Mouse (Mus musculus) thymus, postnatal 25 days (tissue): ENCODE measurements around the gene Slc25a20.

Experiments used
- DNase-seq: peaks from one replicate; pipeline ENCODE4 v3.0.0; 2022

Slc25a20 gene

DNA sequence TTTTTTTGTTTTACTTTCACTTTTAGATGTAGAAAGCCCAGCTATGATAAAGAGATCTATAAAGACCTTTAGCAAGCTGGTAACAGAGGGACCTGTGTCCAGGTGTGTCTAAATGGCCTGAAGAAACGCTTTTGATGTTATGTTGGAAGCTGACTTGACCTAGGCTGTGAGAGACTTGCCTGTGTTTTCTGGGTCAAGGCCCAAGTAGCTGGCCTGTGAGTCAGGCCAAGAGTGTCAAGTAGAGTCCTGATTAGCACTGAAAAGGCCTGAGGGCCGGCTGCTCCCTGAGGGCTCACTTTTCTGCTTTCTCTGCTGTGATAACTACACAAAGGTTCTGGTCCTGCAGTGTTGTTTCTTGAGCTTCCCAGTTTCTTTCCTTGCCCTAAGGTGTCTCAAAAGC, 25.8 kb downstream of the Slc25a20 start:
- DNase-seq = no peak

DNA sequence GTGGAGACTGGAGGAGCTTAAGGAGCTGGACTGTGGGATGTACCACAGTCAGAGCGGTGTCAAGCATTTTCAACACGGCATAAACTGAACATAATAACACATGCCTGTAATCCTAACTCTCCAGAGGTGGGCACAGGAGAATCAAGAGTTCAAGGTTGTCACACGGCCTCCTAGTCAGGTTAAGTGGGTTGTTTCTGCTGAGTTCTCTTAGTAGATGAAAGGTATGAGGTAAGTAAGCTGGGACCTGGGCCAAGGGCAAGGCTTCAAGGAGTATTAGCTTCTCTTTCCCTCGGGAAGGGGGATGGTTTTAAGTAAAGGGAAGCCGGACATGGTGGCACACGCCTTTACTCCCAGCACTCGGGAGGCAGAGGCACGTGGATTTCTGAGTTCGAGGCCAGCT, 26.6 kb downstream of the Slc25a20 start:
- DNase-seq = no peak

DNA sequence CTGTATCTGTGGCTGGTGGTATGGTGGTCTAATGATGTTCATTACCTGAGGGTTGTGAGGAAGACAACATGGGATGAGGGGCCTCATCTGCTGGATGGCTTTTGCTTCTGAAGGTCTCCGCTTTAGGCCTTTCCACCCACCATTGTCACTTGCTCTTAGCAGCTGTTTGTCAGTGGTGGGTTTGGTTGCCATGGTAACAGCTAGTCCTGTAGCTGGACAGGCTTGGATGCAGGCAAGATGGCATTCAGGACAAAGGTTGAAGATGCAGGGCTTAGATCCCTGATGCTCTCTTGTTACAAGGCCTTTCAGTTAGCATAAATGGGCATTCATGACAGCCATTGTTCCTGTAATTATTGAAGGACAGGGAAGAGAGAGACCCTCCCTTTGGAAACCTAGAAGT, 27.2 kb downstream of the Slc25a20 start, which contains the start of gene Prkar2a:
Gene Prkar2a, plus strand, starts transcription at position 209 of the 400 bp plus-strand sequence.
- DNase-seq = no peak

DNA sequence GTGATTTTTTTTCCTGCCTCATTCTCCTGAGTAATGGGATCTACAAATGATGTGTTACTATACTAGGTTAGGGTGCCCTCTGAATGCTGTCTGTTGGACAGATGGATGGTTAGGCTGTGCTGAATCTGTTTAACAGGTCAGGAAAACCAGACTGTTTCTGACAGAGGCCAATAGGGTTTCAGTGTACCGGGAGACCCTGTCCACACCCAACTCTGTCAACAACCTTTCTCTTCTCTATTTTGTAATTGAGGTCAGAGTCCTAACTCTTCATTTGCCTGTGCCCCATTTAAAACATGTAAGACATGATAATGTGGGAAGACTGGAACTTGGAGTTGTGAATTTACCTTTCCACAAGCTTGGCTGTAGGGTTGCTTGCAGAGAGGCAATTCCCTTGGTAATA, 28.1 kb downstream of the Slc25a20 start:
- no peak for DNase-seq

DNA sequence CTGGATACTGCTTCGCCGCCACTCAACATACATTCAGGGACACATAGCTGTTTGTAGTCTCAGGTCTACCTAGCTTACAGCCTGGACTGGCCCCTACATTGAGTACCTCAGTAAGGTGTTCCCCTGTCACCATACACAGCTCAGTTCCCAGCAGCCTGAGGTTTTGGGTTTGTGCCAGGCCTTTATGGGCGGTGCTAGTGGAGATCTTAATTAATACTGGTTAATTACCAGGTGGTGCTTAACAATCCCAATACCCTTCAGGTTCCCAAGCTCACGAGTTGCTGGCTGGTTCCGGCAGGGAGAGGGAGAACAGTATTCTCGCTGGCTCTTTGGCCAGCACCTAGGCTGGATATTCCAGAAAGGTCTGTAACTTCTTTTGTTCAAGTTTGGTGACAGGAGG, 29.0 kb downstream of the Slc25a20 start:
- no peak for DNase-seq

DNA sequence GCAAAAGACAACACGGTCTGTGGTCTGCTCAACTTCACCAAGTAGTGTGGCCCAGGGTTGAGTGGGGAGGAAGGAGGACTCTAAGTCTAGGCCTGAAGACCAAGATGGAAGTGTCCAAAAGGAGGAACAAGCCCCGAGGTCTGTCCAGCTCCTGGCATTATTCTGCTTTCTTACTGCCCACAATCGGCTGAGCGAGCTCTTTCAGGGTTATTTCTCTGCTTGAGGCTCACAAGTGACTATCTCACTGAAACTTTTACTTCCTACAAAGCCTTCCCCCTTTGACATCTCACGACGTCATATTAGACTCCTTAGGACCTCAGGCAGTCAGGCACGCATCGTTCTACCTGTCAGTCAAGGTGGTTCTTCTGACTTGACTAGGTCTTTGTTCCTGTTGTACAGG, 29.5 kb downstream of the Slc25a20 start:
- no peak for DNase-seq

DNA sequence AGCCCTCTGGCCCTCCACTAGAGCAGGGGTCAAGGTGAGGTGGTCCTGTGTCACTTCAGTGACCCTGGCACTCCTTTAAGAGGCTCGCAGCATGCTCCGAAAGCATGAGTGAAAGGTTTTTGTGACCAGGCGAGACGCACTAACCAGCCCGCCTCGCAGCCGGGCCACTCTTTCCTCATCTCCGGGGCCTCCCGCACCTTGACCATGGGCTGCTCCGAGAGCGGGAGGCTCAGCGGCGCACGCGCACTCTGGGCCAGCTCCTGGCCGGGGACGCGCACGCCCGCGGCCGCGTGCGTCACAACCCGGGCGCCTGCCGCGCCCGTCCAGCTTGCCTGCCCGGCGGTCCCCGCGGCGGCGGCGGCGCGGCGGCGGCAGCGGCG, 29.9 kb downstream of the Slc25a20 start:
- DNase-seq = peak; percentile 67

DNA sequence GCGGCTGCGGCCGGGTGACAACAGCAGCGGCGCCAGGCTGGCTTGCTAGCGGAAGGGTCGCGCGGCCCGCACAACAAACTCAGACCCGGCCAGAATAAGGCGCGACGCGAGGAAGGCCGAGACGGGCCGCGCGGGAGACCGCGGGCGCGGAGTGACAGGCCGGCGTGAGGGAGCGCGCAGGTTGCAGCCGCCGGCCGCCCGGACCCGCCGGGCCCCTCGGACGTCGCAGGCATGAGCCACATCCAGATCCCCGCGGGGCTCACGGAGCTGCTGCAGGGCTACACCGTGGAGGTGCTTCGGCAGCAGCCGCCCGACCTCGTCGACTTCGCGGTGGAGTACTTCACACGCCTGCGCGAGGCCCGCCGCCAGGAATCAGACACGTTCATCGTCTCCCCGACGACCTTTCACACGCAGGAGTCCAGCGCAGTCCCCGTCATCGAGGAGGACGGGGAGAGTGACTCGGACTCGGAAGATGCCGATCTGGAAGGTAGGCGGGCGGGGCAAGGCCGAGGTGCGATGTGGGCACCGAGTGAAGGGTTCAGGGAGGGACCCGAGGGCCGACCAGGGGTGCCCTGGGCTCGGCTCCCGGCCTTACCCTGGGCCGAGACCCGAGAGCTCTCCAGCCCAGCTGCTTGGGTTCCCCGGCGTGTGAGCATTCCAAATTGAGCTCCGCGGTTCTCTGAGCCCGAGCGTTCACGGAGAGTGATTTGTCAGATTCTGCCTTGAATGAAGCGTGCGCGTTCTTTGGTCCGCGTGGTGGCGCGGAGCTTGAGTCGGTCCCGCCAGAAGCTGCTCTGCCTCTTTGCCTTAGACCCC, 30.5 kb downstream of the Slc25a20 start:
- peak; percentile 45 for DNase-seq

DNA sequence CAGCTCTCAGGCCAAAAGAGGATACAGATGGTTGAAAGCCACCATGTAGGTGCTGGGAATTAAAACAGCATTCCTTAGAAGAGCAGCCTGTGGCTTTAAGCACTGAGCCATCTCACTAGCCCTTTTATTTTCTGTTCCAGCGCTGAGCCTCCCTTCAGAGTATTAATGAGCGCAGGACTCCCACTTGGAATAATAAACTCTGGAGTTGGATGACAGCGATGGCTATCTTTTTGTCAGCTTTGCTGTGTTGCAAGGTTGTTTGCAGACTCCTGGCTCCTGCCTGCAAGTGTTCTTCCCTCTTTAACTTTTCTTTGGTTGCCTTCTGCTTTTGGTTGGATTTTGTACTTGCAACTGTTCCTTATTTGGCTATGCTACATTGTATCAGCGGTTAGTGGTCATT, 32.1 kb downstream of the Slc25a20 start:
- DNase-seq = no peak

DNA sequence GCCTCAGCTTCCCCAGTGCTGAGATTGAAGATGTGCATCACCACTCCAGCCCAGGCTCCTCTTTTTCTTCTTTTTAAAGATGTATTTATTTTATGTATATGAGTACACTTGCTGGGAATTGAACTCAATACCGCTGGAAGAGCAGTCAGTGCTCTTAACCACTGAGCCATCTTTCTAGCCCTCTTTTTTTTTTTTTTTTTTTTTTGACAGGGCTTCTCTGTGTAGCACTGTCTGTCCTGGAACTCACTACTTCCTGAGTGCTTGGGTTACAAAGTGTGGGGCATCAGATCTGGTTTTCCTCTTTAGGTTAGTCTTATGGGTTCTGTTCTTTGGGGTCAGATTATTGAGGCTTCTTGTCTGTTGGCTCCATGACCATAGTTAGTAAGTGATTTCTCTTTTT, 32.6 kb downstream of the Slc25a20 start:
- no peak for DNase-seq

DNA sequence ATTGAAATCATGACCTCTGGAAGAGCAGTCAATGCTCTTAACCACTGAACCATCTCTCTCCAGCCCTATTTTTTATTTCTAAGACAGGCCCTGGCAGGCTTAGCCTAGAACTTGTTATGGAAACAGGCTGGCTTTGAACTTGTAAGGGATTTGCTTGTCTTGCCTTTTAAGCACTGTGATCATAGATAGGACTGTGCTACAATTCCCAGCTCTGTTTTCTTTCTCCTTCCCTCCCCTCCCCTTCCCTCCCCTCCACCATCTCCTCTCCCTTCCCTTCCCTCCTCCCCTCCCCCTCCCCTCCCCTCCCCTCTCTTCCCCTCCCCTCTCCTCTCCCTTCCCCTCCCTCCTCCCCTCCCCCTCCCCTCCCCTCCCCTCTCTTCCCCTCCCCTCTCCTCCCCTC, 40.6 kb downstream of the Slc25a20 start:
- DNase-seq = no peak

DNA sequence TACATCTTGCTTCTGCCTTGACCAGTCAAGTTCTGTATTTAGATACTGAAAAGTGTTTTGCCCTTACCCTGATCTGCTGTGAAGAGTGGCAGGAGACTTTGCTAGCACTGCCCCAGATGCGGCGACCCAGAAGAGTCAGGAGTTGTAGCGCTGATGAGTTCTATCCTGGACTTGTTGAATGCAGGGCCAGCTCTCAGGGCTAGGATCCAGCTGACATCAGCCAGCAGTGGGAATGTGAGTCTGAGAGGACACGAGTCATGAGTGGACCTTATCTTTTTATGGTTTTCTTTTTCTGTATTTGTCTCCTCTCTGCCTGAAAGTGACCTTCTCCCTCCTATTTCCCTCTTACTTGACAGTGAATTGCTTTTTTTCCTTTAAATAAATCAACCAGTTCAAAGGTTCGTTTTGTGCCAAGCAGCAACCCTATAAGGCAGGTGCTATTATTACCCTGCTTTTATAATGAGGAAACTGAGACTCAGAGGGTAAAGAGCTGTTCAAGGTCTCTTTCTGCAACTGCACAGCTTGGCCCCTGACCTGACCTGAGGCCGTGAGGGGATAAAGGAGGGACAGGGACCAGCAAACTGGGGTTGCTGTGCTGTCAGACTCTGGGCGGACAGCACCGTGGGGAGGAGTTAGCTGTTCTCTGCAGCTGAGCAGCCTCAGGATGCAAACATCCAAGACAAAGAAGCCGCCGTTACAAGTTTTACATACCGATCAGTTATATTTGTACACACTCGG, 41.7 kb downstream of the Slc25a20 start:
- no peak for DNase-seq

DNA sequence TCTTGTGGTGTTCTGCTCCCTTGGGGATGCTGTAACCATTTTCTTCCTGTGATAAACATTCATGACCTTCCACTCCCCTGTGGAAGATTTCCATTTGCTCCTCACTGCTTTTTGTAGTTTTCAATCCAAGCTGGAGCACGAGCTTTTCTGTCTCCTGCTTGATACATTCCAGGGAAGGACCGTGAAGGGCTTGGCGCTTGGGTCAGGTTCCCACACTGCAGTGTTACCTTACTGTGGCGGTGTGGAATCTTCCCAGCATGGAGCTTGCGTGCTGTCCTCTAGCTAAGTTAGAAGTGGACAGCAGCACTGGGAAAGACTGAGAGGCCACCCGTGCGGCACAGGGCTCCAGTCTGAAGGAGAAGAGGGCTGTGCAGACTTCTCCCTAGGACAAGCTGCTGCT, 42.7 kb downstream of the Slc25a20 start:
- DNase-seq = no peak

DNA sequence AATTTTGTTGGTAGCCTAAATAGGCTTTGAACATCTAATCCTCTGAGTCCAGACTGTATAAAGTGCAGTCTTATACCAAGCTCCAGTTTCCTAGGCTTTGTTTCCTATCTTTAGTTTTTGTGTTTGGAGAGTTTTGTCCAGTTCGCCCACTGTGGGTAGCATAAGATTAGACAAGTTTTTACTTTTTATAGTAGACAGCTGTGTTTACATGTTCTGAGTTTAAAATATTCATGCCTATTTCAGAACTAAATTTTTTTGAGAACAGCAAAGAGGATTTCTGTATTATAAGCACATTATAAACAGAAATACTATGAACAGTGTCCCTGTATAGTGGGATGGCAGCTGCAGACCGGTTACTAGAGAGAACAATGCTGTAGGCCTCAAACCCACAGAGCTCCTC, 45.3 kb downstream of the Slc25a20 start:
- DNase-seq = no peak

DNA sequence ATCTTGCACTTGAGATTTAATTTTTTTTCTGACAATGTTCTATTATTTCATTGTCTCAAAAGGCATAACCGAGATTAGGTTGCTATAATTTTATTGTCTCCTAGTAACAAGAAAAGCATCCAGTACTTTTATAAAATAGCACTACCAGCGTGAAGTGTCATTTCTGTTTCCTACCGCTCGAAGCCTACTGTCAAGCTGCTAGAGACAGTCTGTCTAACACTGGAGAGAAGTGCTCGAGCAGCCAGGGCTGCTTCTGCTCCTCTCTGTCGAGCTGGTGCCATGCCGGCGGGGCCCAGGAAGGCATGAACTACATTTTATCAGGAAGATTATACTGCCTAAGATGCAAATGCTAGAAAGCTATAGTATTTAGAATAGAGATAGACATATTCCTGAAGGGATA, 46.9 kb downstream of the Slc25a20 start:
- DNase-seq = no peak

DNA sequence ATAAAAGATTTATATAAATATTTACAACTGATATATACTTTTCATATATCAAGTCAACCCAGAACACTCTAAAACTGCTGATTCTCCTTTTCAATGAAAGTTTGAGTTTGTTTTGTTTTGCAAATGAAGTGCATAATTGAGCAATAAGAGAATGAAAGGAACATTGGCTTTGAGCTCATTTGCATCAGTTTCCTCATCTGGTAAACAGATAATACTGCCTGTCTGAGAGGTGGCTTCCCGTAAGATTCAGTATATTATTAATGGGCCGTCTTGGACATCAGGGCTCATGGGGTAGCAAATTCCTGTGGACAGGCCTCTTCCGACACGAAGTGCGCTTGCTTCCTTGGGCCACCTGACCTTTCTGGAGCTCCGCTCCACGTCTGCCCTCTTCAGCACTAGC, 48.9 kb downstream of the Slc25a20 start:
- no peak for DNase-seq

DNA sequence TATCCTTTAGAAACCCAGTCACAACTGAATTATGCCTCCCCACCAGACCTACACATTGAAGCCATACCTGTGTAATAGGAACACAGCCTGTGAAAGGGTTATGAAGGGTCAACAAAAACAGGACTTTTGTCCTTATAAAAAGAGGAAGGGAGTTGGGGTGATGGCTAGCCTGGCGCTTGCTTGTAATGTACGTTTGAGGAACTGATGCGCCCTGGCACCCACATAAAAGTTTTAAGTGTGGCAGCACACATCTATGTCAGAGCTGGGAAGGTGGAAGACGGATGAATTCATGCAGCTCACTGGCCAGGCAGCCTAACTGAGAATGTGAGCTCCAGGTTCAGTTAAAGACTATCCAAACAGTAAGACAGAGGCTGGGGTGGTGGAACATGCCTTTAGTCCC, 54.3 kb downstream of the Slc25a20 start:
- DNase-seq = no peak

DNA sequence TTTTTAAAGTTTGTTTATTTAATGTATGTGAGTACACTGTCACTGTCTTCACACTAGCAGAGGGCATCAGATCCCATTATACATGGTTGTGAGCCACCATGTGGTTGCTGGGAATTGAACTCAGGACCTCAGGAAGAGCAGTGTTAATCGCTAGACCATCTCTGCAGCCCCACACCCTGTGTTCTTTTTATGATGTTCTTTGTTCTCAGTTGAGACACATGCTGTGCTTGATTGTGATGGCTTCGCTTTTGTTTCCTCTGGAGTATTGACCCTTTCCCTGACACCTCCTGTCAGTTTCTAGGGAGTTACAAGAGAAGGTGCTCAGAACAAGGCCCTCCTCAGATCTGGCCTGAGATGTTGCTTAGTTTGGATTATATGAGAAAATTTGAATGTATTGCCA, 61.9 kb downstream of the Slc25a20 start:
- DNase-seq = no peak

DNA sequence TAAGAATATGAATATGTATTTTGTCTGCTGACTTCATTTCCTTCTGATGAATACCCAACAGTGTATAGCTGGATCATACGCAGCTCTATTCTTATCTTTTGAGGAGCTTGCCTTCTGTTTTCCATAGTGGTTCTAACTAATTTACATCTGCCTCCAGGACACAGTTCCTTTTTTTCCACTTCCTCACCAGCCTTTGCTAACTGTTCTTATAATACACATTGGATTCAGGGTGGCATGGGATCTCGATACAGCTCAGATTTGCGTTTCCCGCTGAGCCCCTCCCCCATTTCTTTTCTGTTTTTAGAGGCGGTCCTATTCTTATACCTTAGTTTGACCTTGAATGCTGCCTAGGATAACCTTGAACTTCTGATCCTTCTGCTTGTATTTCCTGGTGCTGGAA, 64.2 kb downstream of the Slc25a20 start:
- DNase-seq = no peak

DNA sequence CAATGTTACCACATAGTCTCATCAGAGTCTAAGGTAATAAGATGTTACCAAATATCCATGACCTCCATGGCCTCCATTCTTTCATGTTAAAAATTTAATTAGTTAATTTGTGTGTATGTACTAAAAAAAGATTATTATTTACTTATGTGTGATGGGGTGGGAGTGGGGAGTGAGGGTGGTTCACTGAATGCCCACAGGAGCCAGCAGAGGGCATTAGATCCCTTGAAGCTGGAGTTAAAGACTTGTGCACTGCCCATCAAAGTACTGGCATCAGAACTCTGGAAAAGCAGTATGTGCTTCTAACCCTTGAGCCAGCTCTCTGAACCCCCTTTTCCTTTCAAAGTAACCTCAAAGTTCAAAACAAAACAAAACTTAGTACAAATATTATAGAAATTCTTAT, 67.2 kb downstream of the Slc25a20 start:
- DNase-seq = no peak

DNA sequence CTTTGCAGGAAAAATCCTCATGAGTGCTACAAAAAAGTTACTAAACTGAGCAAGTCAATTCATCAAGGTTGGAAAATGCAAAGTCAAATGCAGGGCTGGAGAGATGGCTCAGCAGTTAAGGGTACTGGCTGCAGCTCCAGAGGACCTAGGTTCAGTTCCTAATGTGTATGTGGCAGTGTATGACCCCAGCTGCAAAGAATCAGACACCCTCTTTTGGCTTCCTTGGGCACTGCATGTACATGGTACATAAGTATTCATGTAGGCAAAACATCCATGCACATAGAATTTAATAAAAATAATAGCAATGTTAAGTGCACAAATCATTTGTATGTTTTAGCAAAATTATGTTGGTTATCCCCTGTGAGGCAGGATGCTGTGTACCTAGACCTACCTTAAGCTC, 70.6 kb downstream of the Slc25a20 start:
- no peak for DNase-seq
